Comparison of ENCODE assay signal across 8 mouse cellular contexts in the genomic region with DNA sequence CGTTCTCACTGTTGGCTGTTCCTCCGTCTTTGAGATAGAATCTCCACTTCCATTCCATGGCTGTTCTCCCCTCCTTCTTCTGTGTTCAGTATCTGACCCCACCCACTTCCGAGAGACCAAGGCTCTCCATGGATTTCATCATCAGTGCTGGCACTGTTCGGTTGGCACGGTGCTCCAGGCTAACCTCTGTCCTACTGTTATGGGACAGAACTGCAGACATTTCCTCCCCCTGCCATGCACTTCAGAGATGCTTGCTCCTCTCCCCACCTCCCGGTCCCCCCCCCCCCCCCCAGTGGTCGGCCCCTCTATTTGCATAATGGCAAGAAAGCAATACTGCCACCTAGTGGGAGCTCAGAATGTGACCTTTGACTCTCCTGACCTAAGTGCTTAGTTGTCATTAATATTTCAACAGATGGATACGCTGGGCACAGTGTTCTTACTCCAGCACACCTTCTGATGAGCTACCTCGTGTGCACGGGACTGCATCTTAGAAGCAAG.
DNase-seq lines count a peak whose midpoint lies in the region; ATAC-seq and TF ChIP-seq lines count a peak whose summit lies in the region.

No protein-coding gene starts in this region.

- H3K4me3 ChIP-seq in G1E (ENCODE audit: low read depth, low read length) = no peak overlapping the region; the same call in 1 of the 2 replicates
- H3K4me3 ChIP-seq in lung, embryonic 15.5 days = no peak overlapping the region; the same call in 1 of the 2 replicates

- TF ChIP-seq CTCF in G1E (IDR thresholded peaks at IDR 0.05; ENCODE audit: low read depth, low read length) = 0 out of 2 replicates have a peak, but pooled peaks have one; percentile 18

- DNase-seq in 3134 (ENCODE audit: extremely low read depth, insufficient read length, low spot score) (peak; percentile 74), G1E (ENCODE audit: low spot score) (peak; percentile 59)
- peak; percentile 70 to 78 for DNase-seq in cerebellum, postnatal 10 days
- peak; percentile 67 for DNase-seq in gastrocnemius, postnatal 25 days
- DNase-seq in kidney, adult 11 months = peak; percentile 67
- DNase-seq in spleen, postnatal 36 days (ENCODE audit: low spot score in 2 of 2) = peak; percentile 55 to 69
- no peak for DNase-seq in right cerebral cortex, postnatal 25 days

- H3K4me2 ChIP-seq in lung, embryonic 15.5 days = peak overlapping the region; percentile 32

- H3K36me3 ChIP-seq in G1E (replicated peaks) = no peaks in the 10 kb centered on the region
- H3K36me3 ChIP-seq in lung, embryonic 15.5 days = no peaks in the 10 kb centered on the region

- no peaks in the 10 kb centered on the region for H3K9me3 ChIP-seq in G1E (replicated peaks)
- H3K9me3 ChIP-seq in lung, embryonic 15.5 days = no peaks in the 10 kb centered on the region

- H3K4me1 ChIP-seq in G1E (ENCODE audit: insufficient read depth, low read depth, low read length) = peaks cover 7% of the 10 kb centered on the region
- peaks cover 16% of the 10 kb centered on the region; the same call in 1 of the 2 replicates for H3K4me1 ChIP-seq in lung, embryonic 15.5 days

- H3K9ac ChIP-seq in lung, embryonic 15.5 days = no peak overlapping the region

- ATAC-seq in G1E (ENCODE audit: extremely low read depth, insufficient number of reproducible peaks, low FRiP score, poor library complexity, severe bottlenecking) = peak; percentile 50
- ATAC-seq in lung, embryonic 15.5 days (ENCODE audit: borderline replicate concordance, extremely low read depth, low FRiP score, low TSS enrichment) = peak; percentile 48; the same call in 1 of the 2 replicates

- H3K27ac ChIP-seq in lung, embryonic 15.5 days = no peak overlapping the region

- 41% methylated on average over 8 of the region's 10 CpGs for WGBS in lung, embryonic 15.5 days

- peaks cover 10% of the 10 kb centered on the region for H3K27me3 ChIP-seq in G1E (ENCODE audit: insufficient read depth, low read length)
- H3K27me3 ChIP-seq in lung, embryonic 15.5 days = no peaks in the 10 kb centered on the region
